Comparison of ENCODE assay signal across 8 mouse cellular contexts in genomic region chr8:119812650-119813431, GRCm38 (mm10). TPM values are rescaled to one million over a fixed set of nuclear protein-coding genes. Genes with fewer than 3 reads are reported as not detected.
DNase-seq lines count a peak whose midpoint lies in the region; ATAC-seq lines count a peak whose summit lies in the region.

No protein-coding gene starts in this region.

- 77% methylated on average over 12 of the region's 12 CpGs for WGBS in neural tube, embryonic 13.5 days
- 81% methylated on average over 12 of the region's 12 CpGs for WGBS in neural tube, embryonic 15.5 days
- WGBS in lung, embryonic 16.5 days, result 54% methylated on average over 12 of the region's 12 CpGs
- WGBS in stomach, embryonic 15.5 days, result 51% methylated on average over 12 of the region's 12 CpGs

- peaks cover 69% of the 10 kb centered on the region for H3K4me1 ChIP-seq in neural tube, embryonic 13.5 days (replicated peaks)
- H3K4me1 ChIP-seq in neural tube, embryonic 15.5 days, result peaks cover 50% of the 10 kb centered on the region
- H3K4me1 ChIP-seq in lung, embryonic 16.5 days (replicated peaks; ENCODE audit: control insufficient read depth, insufficient read depth, low read length), result peaks cover 27% of the 10 kb centered on the region
- peaks cover 52% of the 10 kb centered on the region for H3K4me1 ChIP-seq in stomach, embryonic 15.5 days

- no peak overlapping the region for H3K4me3 ChIP-seq in neural tube, embryonic 13.5 days
- H3K4me3 ChIP-seq in neural tube, embryonic 15.5 days (replicated peaks), result no peak overlapping the region
- H3K4me3 ChIP-seq in lung, embryonic 16.5 days (ENCODE audit: low read length), result no peak overlapping the region
- no peak overlapping the region for H3K4me3 ChIP-seq in stomach, embryonic 15.5 days (replicated peaks)

- H3K27me3 ChIP-seq in neural tube, embryonic 13.5 days, result no peaks in the 10 kb centered on the region
- no peaks in the 10 kb centered on the region for H3K27me3 ChIP-seq in neural tube, embryonic 15.5 days (replicated peaks)
- H3K27me3 ChIP-seq in lung, embryonic 16.5 days (ENCODE audit: control insufficient read depth, insufficient read depth, low read depth, low read length), result no peaks in the 10 kb centered on the region
- no peaks in the 10 kb centered on the region for H3K27me3 ChIP-seq in stomach, embryonic 15.5 days (replicated peaks)

- H3K4me2 ChIP-seq in neural tube, embryonic 13.5 days, result no peak overlapping the region
- no peak overlapping the region for H3K4me2 ChIP-seq in neural tube, embryonic 15.5 days
- H3K4me2 ChIP-seq in lung, embryonic 16.5 days (ENCODE audit: low read depth, low read length), result no peak overlapping the region
- peak overlapping the region; percentile 32; the same call in 1 of the 2 replicates for H3K4me2 ChIP-seq in stomach, embryonic 15.5 days

- 0 out of 2 replicates have a peak overlapping the region, but pooled peaks have one; percentile 33 for H3K27ac ChIP-seq in neural tube, embryonic 13.5 days (replicated peaks)
- H3K27ac ChIP-seq in neural tube, embryonic 15.5 days (replicated peaks), result no peak overlapping the region
- H3K27ac ChIP-seq in lung, embryonic 16.5 days (ENCODE audit: low read length), result peak overlapping the region; percentile 55; the same call in 1 of the 2 replicates
- H3K27ac ChIP-seq in stomach, embryonic 15.5 days, result peak overlapping the region; percentile 90

- H3K9ac ChIP-seq in neural tube, embryonic 13.5 days, result no peak overlapping the region
- H3K9ac ChIP-seq in neural tube, embryonic 15.5 days (replicated peaks), result no peak overlapping the region
- no peak overlapping the region for H3K9ac ChIP-seq in lung, embryonic 16.5 days (ENCODE audit: low read length)
- H3K9ac ChIP-seq in stomach, embryonic 15.5 days, result no peak overlapping the region

- no peaks in the 10 kb centered on the region for H3K9me3 ChIP-seq in neural tube, embryonic 13.5 days
- H3K9me3 ChIP-seq in neural tube, embryonic 15.5 days (replicated peaks), result no peaks in the 10 kb centered on the region
- no peaks in the 10 kb centered on the region for H3K9me3 ChIP-seq in lung, embryonic 16.5 days (ENCODE audit: control insufficient read depth, low read length)
- H3K9me3 ChIP-seq in stomach, embryonic 15.5 days, result no peaks in the 10 kb centered on the region

- no peak for DNase-seq in ovary, postnatal 10 days (ENCODE audit: low spot score)
- no peak for DNase-seq in cerebellum, postnatal 25 days
- no peak for DNase-seq in urinary bladder, postnatal 14 days (ENCODE audit: low spot score)

- ATAC-seq in neural tube, embryonic 13.5 days (ENCODE audit: low read depth), result no peak
- no peak for ATAC-seq in neural tube, embryonic 15.5 days (ENCODE audit: low FRiP score)
- ATAC-seq in hematopoietic stem cell, adult 5-6 weeks (replicated peaks in 1 of 2; ENCODE audit: insufficient read depth in 1 of 2, low FRiP score in 2 of 2, low TSS enrichment in 1 of 2, low read depth in 1 of 2, poor library complexity in 2 of 2, severe bottlenecking in 2 of 2), result peak; percentile 74 to 85
- ATAC-seq in lung, embryonic 16.5 days (ENCODE audit: low read depth), result no peak
- peak; percentile 57 for ATAC-seq in stomach, embryonic 15.5 days (ENCODE audit: insufficient read depth, low FRiP score, low read depth)

- H3K36me3 ChIP-seq in neural tube, embryonic 13.5 days, result peaks cover 26% of the 10 kb centered on the region; the same call in 1 of the 2 replicates
- 0 out of 2 replicates have a peak, but pooled peaks cover 16% of the 10 kb centered on the region for H3K36me3 ChIP-seq in neural tube, embryonic 15.5 days
- no peaks in the 10 kb centered on the region for H3K36me3 ChIP-seq in lung, embryonic 16.5 days (ENCODE audit: control insufficient read depth, insufficient read depth, low read length)
- peaks cover 12% of the 10 kb centered on the region; the same call in 1 of the 2 replicates for H3K36me3 ChIP-seq in stomach, embryonic 15.5 days

RNA-seq across cellular contexts. Expression of gene Cotl1, which starts 27.5 kb away (rescaled TPM):
- polyA plus RNA-seq in neural tube, embryonic 13.5 days (2015; fragmentation: Nextera tagmentation; extraction: Ambion mirVana), result 121 and 123 TPM in 2 replicates
- polyA plus RNA-seq in neural tube, embryonic 15.5 days (2015; fragmentation: Nextera tagmentation; extraction: Ambion mirVana), result 104 and 158 TPM in 2 replicates
- 84.9 and 161 TPM in 2 replicates for total RNA-seq in hematopoietic stem cell, adult 5-6 weeks (2017)
- 78.4 and 88.5 TPM in 2 replicates for polyA plus RNA-seq in lung, embryonic 16.5 days (2015; fragmentation: Nextera tagmentation; extraction: Ambion mirVana)
- polyA plus RNA-seq in stomach, embryonic 15.5 days (2015; fragmentation: Nextera tagmentation; extraction: Ambion mirVana), result 119 and 135 TPM in 2 replicates

RNA-seq across cellular contexts. Expression of gene Tldc1, which starts 34.6 kb away (rescaled TPM):
- polyA plus RNA-seq in neural tube, embryonic 13.5 days (2015; fragmentation: Nextera tagmentation; extraction: Ambion mirVana), result 9.8 and 14.6 TPM in 2 replicates
- 10.0 and 12.0 TPM in 2 replicates for polyA plus RNA-seq in neural tube, embryonic 15.5 days (2015; fragmentation: Nextera tagmentation; extraction: Ambion mirVana)
- 7.9 and 14.4 TPM in 2 replicates for total RNA-seq in hematopoietic stem cell, adult 5-6 weeks (2017)
- polyA plus RNA-seq in lung, embryonic 16.5 days (2015; fragmentation: Nextera tagmentation; extraction: Ambion mirVana), result 13.9 and 15.3 TPM in 2 replicates
- polyA plus RNA-seq in stomach, embryonic 15.5 days (2015; fragmentation: Nextera tagmentation; extraction: Ambion mirVana), result 12.9 and 13.8 TPM in 2 replicates

RNA-seq across cellular contexts. Expression of gene Klhl36, which starts 49.2 kb away (rescaled TPM):
- 12.3 and 12.4 TPM in 2 replicates for polyA plus RNA-seq in neural tube, embryonic 13.5 days (2015; fragmentation: Nextera tagmentation; extraction: Ambion mirVana)
- polyA plus RNA-seq in neural tube, embryonic 15.5 days (2015; fragmentation: Nextera tagmentation; extraction: Ambion mirVana), result 16.5 and 17.4 TPM in 2 replicates
- total RNA-seq in hematopoietic stem cell, adult 5-6 weeks (2017), result 8.1 and 9.3 TPM in 2 replicates
- polyA plus RNA-seq in lung, embryonic 16.5 days (2015; fragmentation: Nextera tagmentation; extraction: Ambion mirVana), result 14.5 and 15.0 TPM in 2 replicates
- polyA plus RNA-seq in stomach, embryonic 15.5 days (2015; fragmentation: Nextera tagmentation; extraction: Ambion mirVana), result 12.3 and 12.8 TPM in 2 replicates

Comparison
In these comparisons a context has a peak if more than half of its experiments do, and no peak if none do; other contexts are left out.
1. ATAC-seq: peak in hematopoietic stem cell, adult 5-6 weeks (2 of 2) and stomach, embryonic 15.5 days (single experiment); none in neural tube, embryonic 13.5 days (single experiment), neural tube, embryonic 15.5 days (single experiment) and lung, embryonic 16.5 days (single experiment).